Mouse (Mus musculus) layer of hippocampus, adult 11-12 months (tissue): ENCODE measurements around the gene Olfr1196.
"Not testable (repeated sequence)": the region's sequence is repeated elsewhere in the genome, so short reads cannot be mapped to it uniquely, and the experiment has no call there.

Experiments used
- DNase-seq: peaks from one replicate; pipeline ENCODE4 v3.0.0; 2022; ENCODE audit warnings: low spot score

Gene Olfr1196

DNA sequence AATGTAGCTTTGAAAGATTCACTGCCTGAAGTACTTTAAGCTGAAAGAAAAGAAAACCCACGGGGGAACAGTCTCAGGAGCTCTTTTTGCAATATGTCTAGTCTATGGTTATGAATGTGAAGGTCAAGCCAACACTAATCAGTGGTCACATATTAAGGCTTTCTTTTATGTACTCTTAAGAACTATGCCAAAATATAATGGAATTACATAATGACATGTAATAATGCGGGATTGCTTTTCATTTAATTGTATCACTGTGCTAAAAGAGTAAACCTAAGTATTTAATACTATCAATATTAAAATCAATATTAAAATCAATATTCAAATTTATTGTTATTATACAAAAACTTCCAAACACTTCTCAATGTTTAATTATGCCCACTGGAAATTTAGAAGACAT is at the start of gene Olfr1196:
TSS of gene Olfr1196 (minus strand) at position 101 of the 400 bp plus-strand sequence.
- no peak for DNase-seq

GRCm38 (mm10) chr2:88751270-88751669 is 46.9 kb upstream of the Olfr1196 start, which contains the start of gene Olfr1198:
TSS of gene Olfr1198 (minus strand) at chr2:88751370.
- no peak for DNase-seq

DNA sequence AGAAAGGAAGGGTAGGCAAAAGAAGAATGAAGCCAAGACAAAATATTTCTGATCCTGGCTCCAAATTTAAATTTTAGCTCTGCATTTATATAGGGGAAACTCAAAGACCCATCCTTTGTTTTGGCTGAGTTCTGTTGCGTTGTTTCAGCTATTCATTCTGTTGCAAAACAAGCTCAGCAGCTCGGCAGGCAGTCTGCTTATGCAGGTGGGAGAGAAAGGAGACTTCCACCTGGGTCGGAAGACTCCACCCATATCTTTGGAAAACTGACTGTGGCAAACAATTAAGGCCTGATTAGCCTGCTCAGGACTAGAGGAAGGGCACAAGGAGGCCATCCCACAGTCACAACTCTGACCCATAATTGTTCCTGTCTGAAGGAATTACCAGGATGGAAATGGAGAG is 39.0 kb upstream of the Olfr1196 start:
- DNase-seq, result no peak

DNA sequence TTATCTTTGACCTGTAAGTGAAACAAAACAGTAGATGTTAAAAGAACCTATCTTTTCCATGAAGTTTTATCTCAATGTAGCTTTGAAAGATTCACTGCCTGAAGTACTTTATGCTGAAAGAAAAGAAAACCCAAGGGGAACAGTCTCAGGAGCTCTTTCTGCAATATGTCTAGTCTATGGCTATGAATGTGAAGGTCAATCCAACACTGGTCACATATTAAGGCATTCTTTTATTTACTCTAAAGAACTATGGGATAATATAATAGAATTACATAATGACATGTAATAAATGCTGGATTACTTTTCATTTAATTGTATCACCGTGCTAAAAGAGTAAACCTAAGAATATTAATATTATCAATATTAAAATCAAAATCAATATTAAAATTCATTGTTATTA is 27.9 kb upstream of the Olfr1196 start, which contains the start of gene Olfr1197:
TSS of gene Olfr1197 (minus strand) at position 101 of the 400 bp plus-strand sequence.
- no peak for DNase-seq

GRCm38 (mm10) chr2:88689087-88689486 is 15.3 kb downstream of the Olfr1196 start, which contains the start of gene Olfr1195:
TSS of gene Olfr1195 (minus strand) at chr2:88689187.
- no peak for DNase-seq

DNA sequence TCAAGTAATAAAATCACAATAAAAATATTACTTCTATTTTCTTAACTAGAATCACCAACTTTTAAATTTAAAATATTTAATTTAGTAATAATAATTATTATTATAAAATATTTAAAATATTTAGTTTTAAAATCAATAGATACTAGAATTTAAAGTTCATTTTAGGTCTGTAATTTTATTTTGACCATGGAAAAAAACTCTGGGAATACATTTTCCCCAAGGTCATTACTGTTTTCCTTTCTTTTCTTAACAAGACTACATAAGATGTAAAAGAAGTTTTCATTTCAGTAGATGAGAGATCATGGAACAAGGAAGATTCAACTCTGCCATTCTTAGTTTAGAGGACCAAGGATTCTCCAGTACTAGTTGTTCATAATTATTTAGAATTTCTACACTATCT is 29.1 kb downstream of the Olfr1196 start, which contains the start of gene Olfr1193:
TSS of gene Olfr1193 (plus strand) at position 301 of the 400 bp plus-strand sequence.
- not testable (repeated sequence) for DNase-seq

- DNase-seq, result no peak
Observed at GRCm38 (mm10) chr2:88648209-88648608, 56.2 kb downstream of the Olfr1196 start, which contains the start of gene Olfr1192-ps1. TSS of gene Olfr1192-ps1 (plus strand) at chr2:88648509.
